Mouse (Mus musculus) cerebellum, adult 2 months (tissue): ENCODE measurements around the gene Fgfr2.

Experiments used
- CTCF ChIP-seq: fragments of 200-500 bp; IDR thresholded peaks from 2 replicates; pipeline ENCODE4 v1.5.1; 2011; ENCODE audit warnings: low read depth, mild to moderate bottlenecking, control low read depth, low read length, moderate library complexity, borderline replicate concordance; ENCODE audit not compliant: insufficient read depth
- POLR2A ChIP-seq: fragments of 200-500 bp; IDR thresholded peaks from 2 replicates; pipeline ENCODE4 v1.6.1; 2011; ENCODE audit warnings: low read length, control low read depth, borderline replicate concordance; ENCODE audit not compliant: insufficient read depth

DNA sequence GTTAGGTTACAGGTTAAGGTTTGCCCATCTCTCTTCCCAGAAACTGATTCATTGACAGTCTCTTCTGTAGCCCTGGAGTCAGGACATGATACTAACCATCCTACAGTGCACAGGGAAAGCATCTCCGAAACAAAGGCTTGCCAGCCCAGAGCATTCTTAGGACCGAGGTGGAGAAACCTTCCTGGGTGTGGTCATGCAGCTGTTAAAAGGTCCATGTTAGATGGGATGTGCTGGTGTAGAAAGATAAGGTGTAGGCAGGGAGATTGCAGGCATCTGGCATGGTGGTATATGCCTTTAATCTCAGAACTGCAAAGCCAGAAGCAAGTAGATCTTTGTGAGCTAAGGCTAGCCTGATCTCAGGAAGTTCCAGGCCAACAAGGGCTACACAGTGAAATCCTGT lies 1698.2 kb downstream of the Fgfr2 start:
- TF ChIP-seq CTCF (no peak), POLR2A (no peak)
